Mouse (Mus musculus) retina, embryonic 14.5 days (tissue): Measurements from ENCODE around the gene Ier3.

Experiments used
- DNase-seq: peaks from one replicate; pipeline ENCODE4 v3.0.0-alpha.2; 2015; ENCODE audit warnings: low spot score

Ier3 gene

GRCm38 (mm10) chr17:35866911-35867890 lies 45.7 kb downstream of the Ier3 start:
- peak; percentile 42 for DNase-seq

DNA sequence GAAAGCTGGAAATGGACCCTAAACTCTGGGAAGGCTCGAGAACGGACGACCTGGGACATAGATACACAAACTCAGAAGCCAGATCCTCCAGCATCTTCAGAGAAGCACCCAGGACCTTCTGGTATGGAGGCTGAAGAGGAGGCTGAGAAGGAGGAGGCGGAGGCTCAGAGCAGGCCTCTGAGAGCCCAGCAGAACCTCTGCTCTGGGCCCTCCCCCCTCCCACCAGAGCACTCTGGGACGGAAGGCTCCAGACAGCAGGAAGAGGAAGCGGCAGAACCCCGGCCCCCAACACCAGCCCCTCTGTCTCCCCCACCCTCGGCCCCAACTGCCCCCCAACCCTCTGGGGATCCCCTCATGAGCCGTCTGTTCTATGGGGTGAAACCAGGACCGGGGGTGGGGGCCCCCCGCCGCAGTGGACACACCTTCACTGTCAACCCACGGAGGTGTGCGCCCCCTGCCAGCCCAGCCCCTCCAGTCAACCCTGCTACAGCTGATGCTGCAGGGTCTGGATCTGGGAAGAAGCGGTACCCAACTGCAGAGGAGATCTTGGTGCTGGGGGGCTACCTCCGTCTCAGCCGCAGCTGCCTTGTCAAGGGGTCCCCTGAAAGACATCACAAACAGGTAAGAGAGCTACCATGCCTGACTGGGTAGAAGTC lies 46.8 kb downstream of the Ier3 start:
- no peak for DNase-seq

GRCm38 (mm10) chr17:35868961-35869345 lies 47.5 kb downstream of the Ier3 start:
- DNase-seq, result no peak

DNA sequence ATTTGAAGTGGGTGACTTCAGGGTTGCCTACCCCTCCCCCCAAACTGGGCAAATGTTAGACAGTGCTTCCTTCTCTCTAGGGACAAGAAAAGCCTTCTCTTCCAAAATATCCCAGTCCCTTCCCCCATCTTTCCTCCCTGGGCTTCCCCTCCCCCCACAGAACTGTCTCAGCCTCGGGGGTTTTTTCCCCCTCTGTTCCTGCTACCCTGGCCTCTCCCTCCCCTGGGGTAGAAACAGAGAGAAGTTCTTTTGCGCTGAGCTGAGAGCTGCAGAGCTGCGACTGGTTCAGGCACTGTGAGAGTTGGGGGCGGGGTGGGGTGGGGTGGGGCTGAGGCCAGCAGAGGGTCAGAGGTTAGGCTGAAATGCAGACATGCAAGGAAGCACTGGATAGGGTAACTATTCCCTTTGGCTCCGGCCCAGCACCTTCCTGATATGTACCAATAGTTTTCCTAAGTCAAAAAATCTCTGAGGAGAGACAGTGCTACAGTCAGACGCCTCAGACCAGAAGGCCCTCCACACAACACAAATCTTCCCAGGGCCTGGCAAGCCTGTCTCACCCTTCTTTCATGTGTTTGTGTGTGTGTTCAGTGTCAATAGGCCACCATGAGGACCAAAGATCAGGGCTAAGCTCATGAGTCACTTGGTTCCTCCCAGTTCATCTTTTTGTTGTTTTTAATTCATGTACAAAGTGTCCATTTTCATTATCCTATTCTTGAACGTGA lies 48.0 kb downstream of the Ier3 start:
- DNase-seq, result no peak

- DNase-seq, result no peak
Observed at GRCm38 (mm10) chr17:35870151-35870883, 48.8 kb downstream of the Ier3 start.

DNA sequence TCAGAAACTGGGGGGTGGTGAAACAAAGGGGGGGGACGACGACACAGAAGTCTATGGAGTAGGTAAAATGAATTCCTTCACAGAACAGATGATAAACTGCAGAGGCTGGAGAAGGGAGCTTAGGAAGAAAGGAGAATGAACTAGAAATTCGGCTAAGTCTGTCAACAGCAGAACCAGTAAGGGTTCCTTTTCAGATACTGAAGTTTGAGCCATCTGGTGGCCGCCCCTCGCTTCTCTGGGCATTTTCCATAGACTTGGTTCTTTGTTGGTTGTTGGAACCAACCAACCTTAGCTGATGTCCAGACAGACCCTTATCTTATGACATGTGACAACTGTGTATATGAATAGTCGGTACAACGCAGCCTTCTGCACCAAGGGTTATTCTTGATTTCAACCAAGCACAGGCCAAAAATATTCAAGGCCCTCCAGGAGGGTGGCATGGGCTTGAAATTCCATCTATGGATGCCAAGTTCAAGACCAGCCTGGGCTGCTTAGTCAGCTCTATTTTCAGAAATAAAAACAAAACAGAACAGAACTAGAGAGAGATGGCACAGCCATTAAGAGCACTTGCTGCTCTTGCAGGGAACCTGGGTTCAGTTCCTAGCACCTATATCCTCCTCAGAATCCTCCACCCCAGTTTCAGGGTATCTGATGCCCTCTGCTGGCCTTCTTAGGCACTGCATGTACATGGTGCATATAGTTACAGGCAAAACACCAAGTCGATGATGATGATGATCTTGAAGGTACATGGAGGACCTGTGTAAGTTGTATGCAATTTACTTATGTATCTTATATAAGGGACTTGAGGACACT lies 49.6 kb downstream of the Ier3 start:
- DNase-seq, result peak; percentile 47
